Mouse (Mus musculus) hindbrain, embryonic 12.5 days (tissue): Measurements from ENCODE around the gene Plod2. TPM values are rescaled to one million over a fixed set of nuclear protein-coding genes. Genes with fewer than 3 reads are reported as not detected.

Experiments
- ATAC-seq: fragments of 200-750 bp; cut with Nextera tagmentation; 2 replicates; pipeline ENCODE4 v1.8.0; 2017; ENCODE audit warnings: moderate TSS enrichment; ENCODE audit not compliant: low FRiP score
- H3K27ac ChIP-seq: fragments of 300-500 bp; sonication (generic); 2 replicates; pipeline ENCODE4 v1.5.1; 2016; ENCODE audit warnings: mild to moderate bottlenecking
- H3K27me3 ChIP-seq: fragments of 300-500 bp; sonication (generic); 2 replicates; pipeline ENCODE4 v1.6.1; 2016; ENCODE audit warnings: mild to moderate bottlenecking
- H3K36me3 ChIP-seq: fragments of 300-500 bp; sonication (generic); 2 replicates; pipeline ENCODE4 v1.6.1; 2016; ENCODE audit warnings: mild to moderate bottlenecking
- H3K4me1 ChIP-seq: fragments of 300-500 bp; sonication (generic); 2 replicates; pipeline ENCODE4 v1.6.1; 2016
- H3K4me2 ChIP-seq: fragments of 300-500 bp; sonication (generic); replicated peaks from 2 replicates; pipeline ENCODE4 v1.6.1; 2016; ENCODE audit warnings: mild to moderate bottlenecking
- H3K4me3 ChIP-seq: fragments of 300-500 bp; sonication (generic); 2 replicates; pipeline ENCODE4 v1.5.1; 2016; ENCODE audit warnings: mild to moderate bottlenecking
- H3K9ac ChIP-seq: fragments of 300-500 bp; sonication (generic); 2 replicates; pipeline ENCODE4 v1.6.1; 2016; ENCODE audit warnings: mild to moderate bottlenecking, moderate library complexity
- H3K9me3 ChIP-seq: fragments of 300-500 bp; sonication (generic); replicated peaks from 2 replicates; pipeline ENCODE4 v1.6.1; 2016; ENCODE audit warnings: mild to moderate bottlenecking
- WGBS: fragments of 180-500 bp; shearing (Covaris S2); methylation state at CpG from one replicate; pipeline ENCODE4 v1.1.7; 2016; 5-methylcytosine and 5-hydroxymethylcytosine counted together
- polyA plus RNA-seq: library from polyadenylated mRNA; unstranded; fragments of >200 nt; fragmentation: Nextera tagmentation; extraction: Ambion mirVana; gene quantifications from 2 replicates; pipeline ENCODE4 v1.2.1, GENCODE M21; 2016

The Plod2 gene
- polyA plus RNA-seq, 1 experiment from 2014 or later: 48.6 TPM

DNA sequence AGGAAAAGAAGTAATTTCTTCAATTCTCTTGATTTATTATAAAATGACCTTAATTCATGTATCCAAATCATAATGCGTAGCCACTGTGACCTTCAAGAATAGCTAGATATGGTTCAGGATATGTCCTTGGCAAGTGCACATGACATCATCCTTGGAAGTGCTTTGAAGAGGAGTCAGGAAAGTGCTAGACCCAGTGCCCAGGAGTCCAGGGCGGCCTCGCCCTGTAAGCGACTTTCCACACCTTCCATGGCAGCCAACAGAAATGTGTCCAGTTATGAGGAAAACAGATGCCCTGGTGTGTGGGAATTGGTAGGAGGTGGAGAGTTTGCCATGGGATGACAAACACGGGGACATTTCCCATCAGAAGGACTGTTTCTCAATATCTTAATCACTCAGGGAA, 47.0 kb downstream of the Plod2 start:
- WGBS: 90% methylated on average over 5 of the region's 5 CpGs
- H3K9me3 ChIP-seq: no peaks in the 10 kb centered on the region

DNA sequence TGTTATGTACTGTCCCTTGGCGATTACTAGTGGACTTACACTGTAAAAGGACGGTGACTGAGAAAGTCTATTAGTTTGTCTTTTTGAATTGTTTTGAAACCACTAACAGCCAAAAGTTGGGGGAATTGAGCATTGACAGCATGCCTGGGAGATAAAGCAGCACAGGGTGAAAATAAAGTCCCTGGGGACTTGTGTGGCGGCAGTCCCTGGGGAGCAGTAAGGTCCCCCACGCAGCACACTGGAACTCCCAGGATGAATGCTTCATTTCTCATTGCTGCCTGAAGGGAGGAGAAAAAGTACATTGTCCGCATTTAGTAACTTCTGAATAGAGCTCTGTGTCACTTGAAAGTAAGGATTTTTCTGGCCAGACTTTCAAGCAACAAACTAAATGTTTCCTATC, 49.5 kb downstream of the Plod2 start:
- H3K4me1 ChIP-seq: 0 out of 2 replicates have a peak, but pooled peaks cover 3% of the 10 kb centered on the region
- H3K36me3 ChIP-seq: peaks cover 15% of the 10 kb centered on the region
- H3K4me2 ChIP-seq: no peak overlapping the region
- 66% methylated on average over 5 of the region's 5 CpGs for WGBS
- no peaks in the 10 kb centered on the region for H3K27me3 ChIP-seq
- ATAC-seq: no peak
- H3K9me3 ChIP-seq: no peaks in the 10 kb centered on the region
- no peak overlapping the region for H3K9ac ChIP-seq
- no peak overlapping the region for H3K27ac ChIP-seq
- H3K4me3 ChIP-seq: no peak overlapping the region

More for the DNA sequence above, 47.0 kb downstream of the Plod2 start:
- Histone ChIP-seq H3K4me3 (no peak overlapping the region), H3K4me2 (no peak overlapping the region), H3K36me3 (peaks cover 15% of the 10 kb centered on the region), H3K27me3 (no peaks in the 10 kb centered on the region), H3K4me1 (0 out of 2 replicates have a peak, but pooled peaks cover 3% of the 10 kb centered on the region), H3K27ac (no peak overlapping the region), H3K9ac (no peak overlapping the region)
- ATAC-seq: no peak

DNA sequence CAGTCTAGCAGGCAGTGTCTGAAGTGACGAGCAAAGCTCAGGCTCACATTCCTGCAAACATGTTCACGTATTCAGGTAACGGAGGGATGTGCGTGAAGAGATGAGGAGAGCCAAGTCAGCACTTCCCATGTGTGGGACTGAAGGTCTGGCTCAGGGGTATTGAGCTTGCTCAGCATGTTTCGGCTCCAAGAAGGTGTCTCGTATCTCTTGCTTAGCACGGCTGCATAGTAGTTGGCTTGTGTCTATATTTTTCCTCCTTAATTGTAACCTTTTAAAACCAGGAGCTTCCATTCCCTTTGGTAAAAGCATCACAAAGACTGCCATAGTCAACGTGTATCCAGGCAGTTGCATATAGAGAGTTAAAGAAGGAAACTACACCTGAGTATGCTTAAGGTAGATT, 50.7 kb downstream of the Plod2 start:
- ATAC-seq: no peak
- Histone ChIP-seq H3K4me2 (no peak overlapping the region), H3K9ac (no peak overlapping the region), H3K27ac (no peak overlapping the region), H3K4me1 (0 out of 2 replicates have a peak, but pooled peaks cover 3% of the 10 kb centered on the region), H3K27me3 (no peaks in the 10 kb centered on the region), H3K4me3 (no peak overlapping the region), H3K36me3 (peaks cover 7% of the 10 kb centered on the region; the same call in 1 of the 2 replicates), H3K9me3 (no peaks in the 10 kb centered on the region)
- 91% methylated on average over 8 of the region's 8 CpGs for WGBS

DNA sequence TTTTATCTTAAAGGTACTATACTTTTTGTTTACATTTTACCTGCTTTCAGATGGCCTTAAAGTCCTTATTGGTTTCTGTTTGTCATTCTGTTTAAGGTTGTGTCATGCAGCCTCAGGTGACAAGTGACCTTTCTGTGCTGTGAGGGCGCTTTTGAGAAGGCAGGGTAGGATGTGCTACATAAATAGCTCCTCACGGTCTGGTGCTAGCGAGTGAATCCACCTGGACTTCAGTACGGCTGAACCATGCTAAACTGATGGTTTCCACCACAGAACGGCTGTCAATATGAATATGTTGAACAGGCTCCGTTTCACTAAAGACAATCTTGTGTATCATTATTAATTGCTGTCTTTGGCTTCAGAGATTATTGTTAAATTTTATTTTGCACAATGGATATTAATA, 52.5 kb downstream of the Plod2 start:
- Histone ChIP-seq H3K4me2 (no peak overlapping the region), H3K27ac (no peak overlapping the region), H3K9me3 (no peaks in the 10 kb centered on the region), H3K9ac (no peak overlapping the region), H3K4me1 (0 out of 2 replicates have a peak, but pooled peaks cover 3% of the 10 kb centered on the region), H3K36me3 (peaks cover 7% of the 10 kb centered on the region; the same call in 1 of the 2 replicates), H3K4me3 (no peak overlapping the region), H3K27me3 (no peaks in the 10 kb centered on the region)
- WGBS: 75% methylated on average over 6 of the region's 6 CpGs
- ATAC-seq: no peak

DNA sequence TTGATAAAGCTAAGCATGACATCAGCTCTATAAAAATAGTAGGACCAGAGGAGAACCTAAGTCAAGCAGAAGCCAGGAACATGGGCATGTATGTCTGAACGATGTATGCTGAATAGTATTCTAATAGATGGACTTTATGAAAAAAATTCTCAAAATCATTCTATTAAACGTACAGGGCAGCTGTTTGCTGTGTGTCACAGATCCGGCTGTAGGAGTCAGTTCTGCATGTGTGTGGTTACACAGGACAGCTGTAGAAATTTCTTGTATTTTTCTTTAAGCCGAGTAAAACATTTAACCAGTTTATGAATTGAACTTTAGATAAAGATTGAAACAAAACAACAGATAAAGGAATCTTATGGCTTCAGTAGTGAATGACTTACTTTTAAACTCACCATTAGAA, 53.3 kb downstream of the Plod2 start:
- Histone ChIP-seq H3K4me3 (no peak overlapping the region), H3K9ac (no peak overlapping the region), H3K36me3 (peaks cover 7% of the 10 kb centered on the region; the same call in 1 of the 2 replicates), H3K27me3 (no peaks in the 10 kb centered on the region), H3K27ac (no peak overlapping the region), H3K4me2 (no peak overlapping the region), H3K9me3 (no peaks in the 10 kb centered on the region), H3K4me1 (0 out of 2 replicates have a peak, but pooled peaks cover 3% of the 10 kb centered on the region)
- no peak for ATAC-seq
- WGBS: 91% methylated on average over 4 of the region's 4 CpGs

DNA sequence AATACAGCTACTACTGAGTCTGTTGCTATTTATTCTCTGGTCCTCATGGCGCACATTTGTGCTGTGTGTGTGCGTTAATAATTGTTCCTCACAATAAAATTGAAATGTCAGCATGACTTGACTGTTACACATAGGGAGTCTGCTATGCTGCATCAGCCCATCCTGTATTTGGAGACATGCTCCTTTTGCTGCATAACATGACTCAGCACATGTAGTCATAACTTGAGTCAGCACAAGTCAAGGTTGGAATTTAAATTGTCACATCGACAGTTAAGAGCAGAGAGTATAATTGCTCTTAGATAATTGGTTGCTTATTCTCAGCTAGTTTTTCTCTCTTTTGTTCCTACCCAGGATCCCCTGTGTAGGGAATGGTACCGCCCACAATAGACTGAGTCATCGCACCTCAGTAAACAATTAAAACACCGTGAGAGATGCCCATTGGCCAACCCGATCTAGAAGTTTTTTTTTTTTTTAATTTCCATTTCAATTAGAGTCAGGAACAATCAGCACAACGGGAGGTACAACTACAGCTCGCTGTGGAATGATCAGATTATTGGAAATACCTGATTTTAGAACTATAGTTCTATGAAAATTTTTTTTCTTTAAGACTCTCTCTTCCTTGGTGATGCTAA, 55.0 kb downstream of the Plod2 start:
- Histone ChIP-seq H3K27ac (no peak overlapping the region), H3K4me2 (no peak overlapping the region), H3K4me3 (no peak overlapping the region), H3K27me3 (no peaks in the 10 kb centered on the region), H3K9ac (no peak overlapping the region), H3K4me1 (no peaks in the 10 kb centered on the region), H3K36me3 (peaks cover 7% of the 10 kb centered on the region; the same call in 1 of the 2 replicates), H3K9me3 (no peaks in the 10 kb centered on the region)
- no peak for ATAC-seq
- WGBS: 89% methylated on average over 9 of the region's 9 CpGs

DNA sequence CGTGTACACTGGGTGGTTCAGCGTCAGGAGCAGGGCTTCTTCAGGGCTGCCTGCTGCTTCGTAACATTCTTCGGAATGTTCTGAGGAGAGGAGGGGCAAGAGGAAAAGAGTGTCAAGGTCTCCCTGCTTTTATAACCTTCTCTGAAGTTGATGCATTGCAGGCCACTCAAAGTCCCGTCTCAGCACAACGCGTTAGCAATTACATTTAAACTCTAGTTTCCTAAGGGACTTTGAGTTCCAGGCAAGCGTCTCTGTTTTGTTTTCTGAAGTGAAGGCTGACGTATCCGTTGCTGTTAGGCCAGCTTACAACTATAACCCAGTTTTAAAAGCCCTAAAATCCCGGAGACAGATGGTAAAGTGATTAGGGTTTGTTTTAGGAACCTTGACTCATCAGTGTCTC, 55.8 kb downstream of the Plod2 start:
- Histone ChIP-seq H3K27me3 (no peaks in the 10 kb centered on the region), H3K4me2 (no peak overlapping the region), H3K4me3 (no peak overlapping the region), H3K9ac (no peak overlapping the region), H3K4me1 (no peaks in the 10 kb centered on the region), H3K9me3 (no peaks in the 10 kb centered on the region), H3K36me3 (peaks cover 4% of the 10 kb centered on the region; the same call in 1 of the 2 replicates), H3K27ac (no peak overlapping the region)
- 62% methylated on average over 11 of the region's 11 CpGs for WGBS
- ATAC-seq: no peak

DNA sequence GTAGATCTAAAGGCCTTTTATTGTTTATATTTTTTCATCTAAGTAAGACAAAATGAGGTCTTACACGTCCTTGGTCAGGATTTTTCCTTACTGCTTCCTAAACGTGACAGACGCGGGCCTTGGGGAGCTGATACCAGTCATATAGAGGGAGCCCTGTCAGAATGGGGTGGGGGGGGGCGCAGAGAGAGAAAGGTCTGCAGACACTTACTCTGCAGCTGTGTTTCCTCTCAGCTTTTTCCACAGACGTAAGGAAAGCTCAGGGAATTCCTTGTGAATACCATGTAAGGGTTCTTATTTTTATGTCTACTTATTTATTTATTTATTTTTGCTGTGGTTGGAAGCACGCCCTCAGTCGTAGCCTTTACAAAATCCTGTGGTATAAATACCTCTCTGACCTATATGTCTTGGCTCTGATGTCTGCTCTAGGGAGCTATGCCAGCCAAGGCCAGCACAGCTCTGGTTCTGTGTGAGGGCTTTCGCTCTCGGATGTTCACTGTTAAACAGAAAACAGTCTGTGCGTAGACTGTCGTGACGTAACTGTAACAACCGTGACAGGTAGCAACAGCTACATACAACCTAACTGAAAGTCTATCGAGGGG, 58.0 kb downstream of the Plod2 start:
- Histone ChIP-seq H3K27ac (no peak overlapping the region), H3K9me3 (no peaks in the 10 kb centered on the region), H3K27me3 (no peaks in the 10 kb centered on the region), H3K4me1 (no peaks in the 10 kb centered on the region), H3K4me2 (no peak overlapping the region), H3K9ac (no peak overlapping the region), H3K36me3 (peaks cover 3% of the 10 kb centered on the region; the same call in 1 of the 2 replicates), H3K4me3 (no peak overlapping the region)
- 88% methylated on average over 15 of the region's 15 CpGs for WGBS
- no peak for ATAC-seq

DNA sequence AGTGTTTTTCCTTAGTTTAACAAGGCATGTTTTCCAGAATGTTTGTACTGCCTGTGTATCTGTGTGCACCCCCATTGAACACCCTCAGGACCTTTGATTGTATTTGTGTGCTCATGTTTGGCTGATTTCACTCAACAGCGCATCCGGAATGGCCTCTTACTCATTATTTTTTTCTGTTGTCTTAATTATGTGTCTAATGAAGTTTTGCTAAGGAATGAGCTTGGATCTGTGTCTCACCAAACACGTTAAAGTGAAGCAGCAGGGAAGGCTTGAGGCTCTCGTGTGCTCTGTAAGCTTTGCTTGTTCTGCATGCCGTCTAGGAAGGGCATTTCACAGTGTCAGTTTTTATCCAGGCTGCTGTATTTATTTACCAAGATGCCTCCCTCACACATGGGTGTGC, 59.5 kb downstream of the Plod2 start:
- no peak overlapping the region for H3K27ac ChIP-seq

DNA sequence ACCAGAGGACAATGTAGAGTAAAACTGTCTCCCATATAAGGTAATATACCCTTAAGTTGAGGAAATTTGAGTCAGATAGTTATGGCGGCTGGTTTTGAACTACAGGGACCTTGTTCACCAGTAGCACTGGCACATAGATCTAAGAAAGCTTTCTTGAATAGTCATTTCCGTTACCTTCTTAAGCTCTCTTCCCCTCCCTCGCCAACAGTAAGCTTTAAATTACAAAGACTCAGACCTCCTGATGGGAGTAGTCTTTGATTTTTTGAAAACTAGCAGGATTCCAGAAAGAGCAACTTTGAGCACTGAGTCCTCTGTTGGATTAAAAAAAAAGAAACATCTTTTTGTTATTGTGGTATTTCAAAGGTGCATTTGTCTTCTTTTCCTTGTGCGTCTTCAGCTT, 61.5 kb downstream of the Plod2 start:
- H3K36me3 ChIP-seq: no peaks in the 10 kb centered on the region; the same call in 1 of the 2 replicates
- ATAC-seq: no peak
- no peak overlapping the region for H3K4me2 ChIP-seq
- no peak overlapping the region for H3K9ac ChIP-seq
- no peak overlapping the region for H3K27ac ChIP-seq
- no peak overlapping the region for H3K4me3 ChIP-seq
- H3K27me3 ChIP-seq: no peaks in the 10 kb centered on the region
- no peaks in the 10 kb centered on the region for H3K4me1 ChIP-seq
- no peaks in the 10 kb centered on the region for H3K9me3 ChIP-seq
- WGBS: 73% methylated on average over 4 of the region's 4 CpGs

More for the DNA sequence above, 59.5 kb downstream of the Plod2 start:
- Histone ChIP-seq H3K36me3 (peaks cover 3% of the 10 kb centered on the region; the same call in 1 of the 2 replicates), H3K4me3 (no peak overlapping the region), H3K4me2 (no peak overlapping the region), H3K9me3 (no peaks in the 10 kb centered on the region), H3K9ac (no peak overlapping the region), H3K27me3 (no peaks in the 10 kb centered on the region), H3K4me1 (no peaks in the 10 kb centered on the region)
- no peak for ATAC-seq
- WGBS: 83% methylated on average over 5 of the region's 5 CpGs

DNA sequence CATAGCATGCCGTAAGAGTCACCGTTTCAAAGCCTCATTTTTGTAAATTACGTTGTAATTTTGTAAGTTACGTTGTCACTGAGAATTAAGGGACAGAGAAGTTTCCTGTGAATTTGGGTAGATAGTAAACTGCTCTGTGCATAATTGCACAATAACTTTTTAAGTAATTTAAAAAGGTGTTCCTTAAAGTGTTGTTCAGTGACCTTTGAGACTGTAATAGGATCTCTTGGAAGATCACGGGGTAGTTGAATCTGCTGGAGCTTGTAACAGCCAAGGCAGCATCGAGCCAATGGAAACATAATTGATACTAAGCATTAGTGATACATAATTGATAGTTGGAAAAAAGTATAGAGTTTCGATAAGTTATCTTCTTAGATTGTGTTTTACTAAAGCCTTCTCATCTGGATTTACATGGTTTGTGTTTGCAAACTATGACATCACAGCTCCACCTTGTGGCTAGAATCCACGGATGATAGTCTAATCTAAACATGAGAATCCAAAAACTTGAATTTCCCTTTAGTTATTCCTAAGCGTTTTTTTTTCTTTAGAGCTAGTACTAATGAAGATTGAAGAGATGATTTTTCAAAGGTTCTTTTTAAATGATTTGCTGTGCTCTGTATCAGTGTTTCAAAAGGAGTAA, 68.7 kb downstream of the Plod2 start:
- Histone ChIP-seq H3K4me3 (no peak overlapping the region), H3K4me1 (no peaks in the 10 kb centered on the region), H3K9me3 (no peaks in the 10 kb centered on the region), H3K27ac (no peak overlapping the region), H3K27me3 (no peaks in the 10 kb centered on the region), H3K4me2 (no peak overlapping the region), H3K36me3 (no peaks in the 10 kb centered on the region), H3K9ac (no peak overlapping the region)
- WGBS: 66% methylated on average over 9 of the region's 9 CpGs
- no peak for ATAC-seq

DNA sequence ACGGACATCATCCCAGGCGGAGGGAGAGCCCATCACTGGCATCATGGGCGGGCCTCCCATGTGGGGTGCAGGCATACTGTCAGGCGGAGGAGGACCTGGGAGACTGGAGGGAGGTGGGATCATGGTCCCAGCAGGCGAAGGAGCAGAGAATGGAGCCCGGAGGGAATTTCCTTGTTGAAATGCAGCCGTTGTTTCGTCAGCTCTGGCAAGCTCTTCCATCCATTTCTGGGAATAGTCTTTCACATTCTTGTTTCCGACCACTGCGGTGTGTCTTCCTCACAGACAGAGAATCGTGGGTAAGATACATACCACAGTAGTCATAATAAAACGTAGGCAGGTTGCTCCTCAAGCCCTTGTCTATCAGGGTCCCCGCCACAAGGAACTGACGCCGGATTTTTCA, 70.6 kb downstream of the Plod2 start:
- 93% methylated on average over 15 of the region's 15 CpGs for WGBS
- Histone ChIP-seq H3K36me3 (no peaks in the 10 kb centered on the region), H3K4me1 (no peaks in the 10 kb centered on the region), H3K27me3 (no peaks in the 10 kb centered on the region), H3K9me3 (no peaks in the 10 kb centered on the region), H3K4me3 (no peak overlapping the region), H3K9ac (no peak overlapping the region), H3K4me2 (no peak overlapping the region), H3K27ac (no peak overlapping the region)
- no peak for ATAC-seq
